Mouse (Mus musculus) bone marrow, adult 2 months (tissue): ENCODE measurements at regions not wholly inside any gene's neighbourhood (a gene's known extent, or its start where the extent isn't known, plus 50 kb on each side); places are given as distances from the start of the nearest gene placed in this dataset.
"Not testable (repeated sequence)": the region's sequence is repeated elsewhere in the genome, so short reads cannot be mapped to it uniquely, and the experiment has no call there.

ENCODE experiments used
- H3K27ac ChIP-seq: fragments of 200-500 bp; 2 replicates; pipeline ENCODE4 v1.5.1; 2012; ENCODE audit warnings: low read depth, mild to moderate bottlenecking, control low read depth, inconsistent platforms, low read length; ENCODE audit not compliant: control insufficient read depth, poor library complexity, insufficient read depth
- H3K4me1 ChIP-seq: fragments of 200-500 bp; 2 replicates; pipeline ENCODE4 v1.6.1; 2011; ENCODE audit warnings: low read length; ENCODE audit not compliant: control insufficient read depth, insufficient read depth
- H3K4me3 ChIP-seq: fragments of 200-500 bp; replicated peaks from 2 replicates; pipeline ENCODE3; 2011; ENCODE audit warnings: mild to moderate bottlenecking, low read depth, low read length, control low read depth; ENCODE audit not compliant: control insufficient read depth
- CTCF ChIP-seq: fragments of 200-500 bp; IDR thresholded peaks from 2 replicates; pipeline ENCODE4 v1.5.1; 2011; ENCODE audit warnings: low read length, control low read depth; ENCODE audit not compliant: control insufficient read depth, insufficient read depth
- POLR2A ChIP-seq: fragments of 200-500 bp; IDR thresholded peaks from 2 replicates; pipeline ENCODE4 v1.6.1; 2011; ENCODE audit warnings: low read depth, mild to moderate bottlenecking, control low read depth, low read length, borderline replicate concordance; ENCODE audit not compliant: control insufficient read depth
- WGBS: fragments of 180-500 bp; shearing (Covaris S2); methylation state at CpG from one replicate; pipeline ENCODE4 v1.1.7; 2018; 5-methylcytosine and 5-hydroxymethylcytosine counted together

GRCm38 (mm10) chr16:49378917-49379473, 320.0 kb upstream of the Ift57 start:
- no peak for TF ChIP-seq POLR2A
- no peak for TF ChIP-seq CTCF
- no peak overlapping the region for H3K27ac ChIP-seq
- no peak overlapping the region for H3K4me3 ChIP-seq
- no peaks in the 10 kb centered on the region for H3K4me1 ChIP-seq

- H3K27ac ChIP-seq: no peak overlapping the region
- H3K4me3 ChIP-seq: no peak overlapping the region
- WGBS: 70% methylated on average over 4 of the region's 4 CpGs
- TF ChIP-seq POLR2A: no peak
- TF ChIP-seq CTCF: no peak
- no peaks in the 10 kb centered on the region for H3K4me1 ChIP-seq
Measured at GRCm38 (mm10) chr16:49388135-49388534, 310.9 kb upstream of the Ift57 start.

DNA sequence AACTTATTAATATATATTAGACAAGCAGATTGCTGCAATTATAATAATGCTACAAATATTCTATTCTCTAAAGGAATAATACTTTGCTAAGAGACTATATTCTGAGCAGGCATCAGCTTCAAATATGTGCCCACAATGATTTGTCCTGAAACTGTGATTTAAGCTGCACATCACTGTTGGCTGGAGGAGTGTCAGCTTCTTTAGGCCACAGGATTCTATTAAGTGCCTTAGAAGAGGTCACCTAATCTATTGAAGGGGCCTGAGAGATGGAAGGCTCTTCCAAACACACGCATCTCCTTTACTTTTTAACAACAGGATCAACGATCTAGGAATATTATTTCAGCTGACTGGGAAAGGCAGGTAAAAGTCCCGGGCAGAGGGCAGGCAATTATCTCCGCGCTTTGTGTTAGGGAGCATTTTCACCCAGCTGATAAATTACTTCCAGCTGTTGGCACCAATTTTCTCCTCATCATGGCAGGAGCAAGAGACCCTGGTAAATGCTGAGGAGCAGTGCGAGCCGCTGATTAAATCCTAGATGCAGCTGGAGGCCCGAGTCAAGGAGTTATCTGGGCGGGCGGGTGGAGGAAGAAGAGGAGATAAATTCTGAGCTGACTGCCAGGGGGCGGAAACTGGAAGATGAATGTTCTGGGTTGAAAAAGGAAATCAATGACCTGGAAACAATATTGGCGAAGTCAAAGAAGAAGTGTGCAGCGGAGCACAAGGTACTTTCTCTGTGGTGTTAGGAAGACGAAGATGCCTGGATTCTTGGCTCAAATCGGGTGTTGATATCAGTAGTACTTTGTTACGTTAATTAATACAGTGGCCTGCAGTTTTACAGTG, 290.9 kb upstream of the Ift57 start:
- TF ChIP-seq CTCF: no peak
- TF ChIP-seq POLR2A: no peak
- no peaks in the 10 kb centered on the region; the same call in 1 of the 2 replicates for H3K4me1 ChIP-seq
- H3K27ac ChIP-seq: no peak overlapping the region
- WGBS: 52% methylated on average over 16 of the region's 16 CpGs
- H3K4me3 ChIP-seq: no peak overlapping the region

GRCm38 (mm10) chr16:49409235-49409634, 289.8 kb upstream of the Ift57 start:
- Histone ChIP-seq H3K4me1 (no peaks in the 10 kb centered on the region; the same call in 1 of the 2 replicates), H3K27ac (no peak overlapping the region), H3K4me3 (no peak overlapping the region)
- TF ChIP-seq POLR2A: no peak
- TF ChIP-seq CTCF: no peak
- WGBS: 80% methylated on average over 4 of the region's 4 CpGs

GRCm38 (mm10) chr16:49430296-49430695, 268.7 kb upstream of the Ift57 start:
- Histone ChIP-seq H3K4me1 (no peaks in the 10 kb centered on the region), H3K4me3 (no peak overlapping the region), H3K27ac (no peak overlapping the region)
- 90% methylated on average over 1 of the region's 1 CpGs for WGBS
- TF ChIP-seq POLR2A (no peak), CTCF (no peak)

GRCm38 (mm10) chr16:49431902-49432301, 267.1 kb upstream of the Ift57 start:
- no peak for TF ChIP-seq POLR2A
- no peak for TF ChIP-seq CTCF
- 19% methylated on average over 2 of the region's 2 CpGs for WGBS
- no peaks in the 10 kb centered on the region for H3K4me1 ChIP-seq
- H3K27ac ChIP-seq: no peak overlapping the region
- H3K4me3 ChIP-seq: no peak overlapping the region

DNA sequence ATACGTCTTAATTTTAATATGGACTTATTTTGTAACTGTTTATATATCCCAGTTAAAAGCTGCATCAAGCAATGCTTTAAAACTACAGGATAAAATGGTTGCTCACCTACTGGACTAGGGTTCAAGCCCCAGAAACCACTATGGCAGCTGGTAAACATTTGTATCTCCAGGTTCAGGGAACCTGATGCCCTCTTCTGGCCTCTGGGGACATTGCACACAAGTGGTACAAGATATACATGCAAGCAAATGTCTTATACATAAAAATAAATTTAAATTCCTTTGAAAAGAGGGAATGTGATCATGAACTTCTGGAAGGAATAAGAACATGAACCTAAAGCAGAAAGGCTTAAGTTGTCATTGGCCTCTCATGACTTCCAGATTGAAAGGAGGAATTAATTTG, 257.8 kb upstream of the Ift57 start:
- Histone ChIP-seq H3K4me1 (no peaks in the 10 kb centered on the region), H3K27ac (no peak overlapping the region), H3K4me3 (no peak overlapping the region)
- 75% methylated on average over 1 of the region's 1 CpGs for WGBS
- no peak for TF ChIP-seq CTCF
- TF ChIP-seq POLR2A: no peak

DNA sequence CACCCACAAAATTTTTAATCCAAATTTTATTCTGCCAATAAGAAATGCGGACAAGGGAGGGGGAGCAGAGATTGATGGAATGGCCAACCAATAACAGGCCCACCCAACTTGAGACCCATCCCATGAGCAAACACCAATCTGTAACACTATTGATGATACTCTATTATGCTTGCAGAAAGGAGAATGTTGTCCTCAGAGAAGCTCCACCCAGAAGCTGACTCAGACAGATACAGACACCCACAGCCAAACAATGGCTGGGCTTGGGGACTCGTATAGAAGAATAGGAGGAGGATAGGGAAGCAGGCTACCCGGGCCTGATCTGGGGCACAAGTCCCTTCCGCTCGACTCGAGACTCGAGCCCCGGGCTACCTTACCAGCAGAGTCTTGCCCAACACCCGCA, 251.7 kb upstream of the Ift57 start:
- 86% methylated on average over 9 of the region's 9 CpGs for WGBS
- H3K4me1 ChIP-seq, H3K4me3 ChIP-seq, H3K27ac ChIP-seq: not testable (repeated sequence)

DNA sequence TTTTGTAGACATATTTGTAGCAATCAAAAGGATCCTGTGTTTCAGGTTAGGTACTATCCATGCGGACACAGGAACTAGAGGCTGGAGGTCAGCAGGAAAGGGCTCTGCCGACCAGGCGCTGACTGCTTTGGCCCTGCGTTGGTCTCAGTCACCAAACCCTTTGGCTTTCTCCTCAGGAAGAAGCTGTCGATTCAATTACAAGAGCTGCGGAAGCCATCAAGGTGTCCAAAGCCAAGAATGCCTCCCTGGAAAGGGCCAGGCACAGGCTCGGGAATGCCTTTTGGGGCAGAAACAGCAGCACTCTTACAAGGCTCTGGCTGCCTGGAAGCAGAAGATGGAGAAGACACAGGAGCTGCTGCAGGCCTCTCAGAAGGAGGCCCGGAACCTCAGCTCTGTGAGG, 205.2 kb upstream of the Ift57 start:
- H3K4me3 ChIP-seq: no peak overlapping the region
- H3K4me1 ChIP-seq: no peaks in the 10 kb centered on the region
- no peak overlapping the region for H3K27ac ChIP-seq
- 84% methylated on average over 8 of the region's 8 CpGs for WGBS
- TF ChIP-seq POLR2A (no peak), CTCF (no peak)
